Mouse (Mus musculus) frontal cortex, postnatal 10 days (tissue): Measurements from ENCODE around the gene Golgb1.
"Not testable (repeated sequence)": the region's sequence is repeated elsewhere in the genome, so short reads cannot be mapped to it uniquely, and the experiment has no call there.

ENCODE experiments used
- DNase-seq, 2 experiments: peaks; one replicate each; pipeline ENCODE4 v3.0.0; 2022; ENCODE audit warnings: low spot score in 2 of 2, mixed read lengths in 1 of 2

Golgb1 gene

DNA sequence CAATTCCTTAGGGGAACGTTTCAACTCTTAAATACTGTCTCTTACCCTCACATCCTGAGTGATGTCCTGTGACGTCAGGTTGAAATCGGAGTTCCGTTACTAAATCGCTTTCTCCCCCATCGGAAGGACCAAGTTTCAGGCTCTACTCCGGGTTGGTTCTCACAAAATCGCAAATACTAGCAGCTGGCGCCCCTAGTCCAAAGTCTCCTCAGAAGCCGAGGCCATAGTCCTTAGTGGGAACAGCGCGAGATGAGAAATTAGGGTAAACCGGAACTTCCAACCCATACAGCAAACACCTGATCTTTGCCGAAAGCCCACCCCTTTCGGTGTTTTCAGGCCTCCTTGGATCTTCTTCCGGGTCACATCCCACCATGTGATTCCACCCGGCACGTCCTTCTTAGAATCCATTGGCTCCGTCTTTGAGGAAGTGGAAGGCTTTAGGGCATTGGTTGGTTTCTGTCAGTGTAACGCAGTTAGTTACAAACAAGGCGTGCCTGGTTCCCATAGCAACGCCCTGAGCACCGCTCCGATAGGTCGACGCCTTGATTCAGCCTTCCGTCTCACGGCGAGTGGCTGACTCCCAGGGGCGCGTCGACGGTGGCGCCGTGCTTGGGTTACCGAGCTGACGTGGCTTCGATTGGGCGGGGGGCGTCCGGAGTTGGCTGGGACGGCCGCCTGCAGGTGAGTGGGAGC, at the start of gene Golgb1, which contains the start of gene Eaf2:
TSS of gene Golgb1 (plus strand) at position 558 of the 693 bp plus-strand sequence.
TSS of gene Eaf2 (minus strand) at position 421 of the 693 bp plus-strand sequence.
- peak; percentile 97 to 99 for DNase-seq

DNA sequence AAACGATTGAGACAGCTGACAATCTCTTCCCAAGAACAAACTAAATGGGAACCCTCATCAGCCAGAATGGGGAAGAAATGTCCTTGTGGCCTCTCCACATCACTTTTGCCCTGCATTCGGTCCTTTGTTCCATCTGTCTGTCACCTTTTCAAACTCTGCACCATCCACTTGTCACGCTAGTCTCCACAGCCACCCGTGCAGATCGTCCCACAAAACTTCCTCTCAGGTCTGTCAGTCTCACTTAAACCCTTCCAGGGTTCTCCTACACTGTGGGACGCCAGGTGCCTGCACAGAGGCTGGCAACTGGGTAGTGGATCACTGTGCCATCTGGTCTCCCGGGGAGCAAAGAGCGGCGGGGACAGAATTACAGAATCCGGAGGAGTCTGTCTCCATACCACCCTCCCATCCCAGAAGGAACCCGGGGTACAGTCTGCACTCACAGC, 47.3 kb upstream of the Golgb1 start:
- DNase-seq, result no peak

DNA sequence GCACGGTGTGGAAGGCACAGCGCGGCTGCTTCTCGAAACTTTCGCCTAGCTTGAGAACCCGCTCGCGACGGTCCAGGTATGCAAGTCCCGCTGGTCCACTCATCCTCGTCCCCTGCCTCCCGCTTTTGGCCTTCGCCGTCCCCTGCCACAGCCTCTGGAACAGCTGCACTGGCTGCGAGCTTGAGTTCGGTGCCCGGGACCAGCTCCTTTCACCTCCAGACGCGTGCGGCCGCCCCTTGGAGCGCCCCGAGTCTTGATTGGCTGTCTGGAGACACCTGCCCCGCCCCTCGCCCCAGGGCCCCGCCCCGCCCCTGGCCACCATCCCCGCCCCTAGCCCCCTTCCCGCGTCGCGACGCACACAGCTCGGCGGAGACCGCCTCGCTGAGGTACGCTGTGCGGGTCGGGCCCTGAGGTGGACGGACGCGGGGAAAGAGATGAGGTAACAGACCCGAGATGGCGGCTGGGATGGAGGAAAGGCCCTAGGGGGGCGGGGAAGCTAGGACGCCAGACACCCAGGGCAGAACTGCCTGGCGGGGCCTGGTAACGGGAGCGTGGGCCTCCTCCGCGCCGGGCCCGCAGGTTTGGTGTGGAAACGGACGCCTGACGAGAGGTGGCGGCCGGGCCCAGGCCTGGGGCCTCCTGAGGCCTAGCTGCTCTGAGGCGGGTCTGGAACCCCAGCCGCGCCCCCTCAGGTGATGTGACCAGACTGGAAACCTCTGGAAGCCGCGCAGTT, 46.7 kb upstream of the Golgb1 start, which contains the start of gene Iqcb1:
TSS of gene Iqcb1 (plus strand) at position 332 of the 733 bp plus-strand sequence.
- peak; percentile 59 to 81 for DNase-seq

DNA sequence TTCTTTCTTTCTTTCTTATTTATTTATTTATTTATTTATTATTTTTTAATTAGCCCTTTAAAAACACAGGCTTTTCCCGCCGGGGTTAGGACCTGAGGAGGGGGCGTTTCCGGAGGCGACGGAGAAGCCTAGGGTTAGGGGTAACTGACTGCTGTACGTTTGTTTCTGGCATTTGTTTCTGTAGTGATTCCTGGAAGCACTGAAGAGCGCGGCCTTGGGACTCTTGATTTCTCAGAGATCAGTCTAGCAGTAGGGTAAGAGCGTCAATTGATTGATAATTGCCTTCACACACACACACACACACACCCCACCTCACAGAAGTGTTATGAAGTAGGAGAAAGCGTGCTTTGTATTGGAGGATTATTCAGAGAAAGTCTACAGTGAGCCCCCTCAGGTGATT, 46.1 kb upstream of the Golgb1 start:
- DNase-seq, result no peak

DNA sequence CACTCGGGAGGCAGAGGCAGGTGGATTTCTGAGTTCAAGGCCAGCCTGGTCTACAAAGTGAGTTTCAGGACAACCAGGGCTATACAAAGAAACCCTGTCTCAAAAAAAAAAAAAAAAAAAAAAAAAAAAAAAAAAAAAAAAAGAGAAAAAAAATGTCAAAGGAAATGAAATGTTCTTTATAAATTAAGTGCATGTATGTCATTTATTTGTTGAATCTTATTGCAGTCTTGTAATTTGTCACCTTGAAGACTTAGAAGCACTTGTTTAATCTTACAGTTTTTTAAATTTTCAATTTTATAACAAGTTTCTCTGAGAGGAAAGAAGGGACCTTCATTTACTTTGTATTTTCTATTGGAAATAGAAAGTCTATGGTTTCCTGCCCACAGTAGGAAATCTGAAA, 28.0 kb upstream of the Golgb1 start:
- DNase-seq, result not testable (repeated sequence)

DNA sequence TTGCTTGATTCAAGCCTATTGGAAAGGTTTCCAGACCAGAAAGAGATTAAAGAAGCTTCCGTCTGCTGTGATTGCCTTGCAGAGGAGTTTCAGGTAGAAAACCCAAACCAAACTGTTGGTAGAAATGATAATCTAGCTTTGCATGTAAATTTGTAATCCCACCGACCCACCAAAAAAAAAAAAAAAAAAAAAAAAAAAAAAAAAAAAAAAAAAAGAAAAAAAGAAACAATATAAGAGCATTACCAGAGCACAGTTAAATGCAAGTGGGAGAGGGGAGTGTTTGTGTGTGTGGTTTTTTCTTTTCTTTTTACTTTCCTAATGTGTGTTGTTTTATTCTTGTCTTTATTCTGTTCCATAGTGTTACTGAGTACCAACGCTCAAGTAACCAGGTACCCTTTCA, 23.7 kb upstream of the Golgb1 start:
- no peak for DNase-seq

DNA sequence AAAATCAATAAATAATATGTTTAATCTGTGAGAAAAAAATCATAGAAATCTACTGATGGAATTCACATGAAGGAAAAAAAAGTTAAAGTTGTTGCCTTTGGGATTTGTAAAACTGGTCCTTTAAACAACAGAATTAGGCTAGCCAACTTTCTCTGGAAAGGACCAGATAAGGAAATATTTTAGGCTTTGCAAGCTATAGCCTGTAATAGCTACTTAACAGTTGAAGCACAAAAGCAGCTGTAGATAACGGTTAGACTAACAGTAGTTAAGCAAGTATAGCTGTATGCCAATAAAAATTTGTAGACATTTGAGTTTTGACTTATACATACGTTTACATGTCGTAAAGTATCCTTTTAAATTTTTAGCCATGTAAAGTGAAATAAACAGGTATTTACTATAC, 11.4 kb upstream of the Golgb1 start:
- DNase-seq, result no peak

DNA sequence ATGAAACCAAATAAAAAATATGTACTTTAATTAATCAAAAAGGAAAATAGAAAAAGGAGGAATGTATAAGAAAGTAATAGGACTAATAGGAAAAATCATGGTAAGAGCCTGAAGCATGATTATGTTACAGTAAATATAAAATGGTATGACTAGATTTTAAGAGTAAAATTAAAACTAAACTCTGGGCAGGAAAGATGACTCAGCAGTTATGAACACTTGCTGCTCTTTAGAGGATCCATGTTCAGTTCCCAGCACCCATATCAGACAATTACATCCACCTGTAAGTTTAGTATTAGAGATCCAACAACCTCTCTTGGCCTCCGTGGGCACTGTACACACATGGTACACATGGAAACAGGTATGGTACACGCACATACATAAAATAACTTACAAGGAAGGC, 5.5 kb upstream of the Golgb1 start:
- no peak for DNase-seq

DNA sequence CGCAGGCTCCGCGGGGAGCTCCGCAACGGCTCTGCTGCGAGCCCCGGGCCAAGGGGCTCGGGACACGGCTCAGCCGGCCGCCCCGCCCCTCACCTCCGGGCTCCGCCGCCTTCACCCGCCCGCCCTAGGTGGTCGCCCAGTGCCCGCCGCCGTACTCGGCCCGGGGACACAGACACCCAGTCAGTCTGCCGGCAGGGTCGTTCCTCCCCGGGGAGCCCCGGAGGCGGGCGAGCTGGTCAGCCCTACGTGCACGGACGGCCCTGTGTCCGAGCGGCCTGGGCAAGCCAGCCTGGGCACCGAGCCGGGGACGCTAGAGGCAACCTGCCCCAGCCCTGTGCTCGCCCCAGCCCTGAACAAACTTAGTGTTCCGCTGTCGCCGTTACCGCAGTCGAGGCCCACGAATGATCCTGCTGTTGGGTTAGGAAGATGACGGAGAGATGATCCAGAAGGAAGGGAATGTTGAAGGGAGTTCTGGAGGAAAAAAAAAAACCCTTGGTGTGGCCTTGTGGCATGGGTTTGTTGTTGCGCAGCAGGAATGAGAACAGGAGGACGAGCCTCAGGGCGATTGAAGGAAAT, 424 bp downstream of the Golgb1 start:
- DNase-seq, result peak in 1 of 2 experiments; percentile 53

DNA sequence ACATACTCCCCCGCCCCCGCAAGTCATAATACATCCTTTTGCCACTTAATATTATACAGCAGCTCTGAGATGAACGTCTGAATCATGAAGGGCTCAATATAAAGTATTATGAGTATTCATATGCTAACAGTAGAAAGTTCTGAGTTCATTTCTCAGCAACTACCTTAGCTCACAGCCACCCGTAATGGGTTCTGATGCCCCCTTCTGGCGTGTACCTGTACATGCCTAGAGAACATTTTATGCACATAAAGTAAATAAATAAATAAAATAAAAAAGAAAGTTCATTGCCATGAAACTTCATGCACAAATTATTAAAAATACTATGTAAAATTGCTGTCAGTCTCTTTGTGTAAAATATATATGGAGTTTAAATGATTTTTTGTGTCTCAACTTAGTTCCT, 2.4 kb downstream of the Golgb1 start:
- DNase-seq, result no peak

DNA sequence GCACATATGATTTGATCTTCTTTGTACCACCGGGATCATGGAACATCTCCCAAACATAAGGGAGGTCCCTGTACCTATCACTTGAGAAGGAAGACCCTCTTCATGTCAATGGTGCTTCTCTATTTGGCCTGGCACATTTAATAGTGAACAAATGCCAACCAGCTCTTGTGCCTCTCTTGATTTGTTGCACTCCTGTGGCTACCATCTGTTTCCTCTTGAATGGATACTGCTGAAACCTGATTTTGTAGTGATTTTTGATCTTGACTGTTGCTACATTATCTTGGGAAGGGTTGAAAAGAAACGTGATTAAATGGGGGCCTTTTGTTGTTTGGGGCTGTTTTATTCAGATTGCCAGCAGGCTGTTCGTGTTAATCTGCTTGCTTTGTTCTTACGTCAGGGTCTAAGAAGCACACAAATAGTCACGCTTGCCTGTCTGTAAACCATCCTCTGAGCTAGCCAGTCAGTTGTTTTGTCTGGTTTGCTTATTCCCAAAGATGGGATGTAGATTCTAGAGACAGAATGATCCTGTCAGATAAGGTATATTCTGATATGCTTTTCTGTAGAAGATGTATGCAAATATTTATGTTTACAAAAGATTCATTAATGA, 7.9 kb downstream of the Golgb1 start:
- no peak for DNase-seq

DNA sequence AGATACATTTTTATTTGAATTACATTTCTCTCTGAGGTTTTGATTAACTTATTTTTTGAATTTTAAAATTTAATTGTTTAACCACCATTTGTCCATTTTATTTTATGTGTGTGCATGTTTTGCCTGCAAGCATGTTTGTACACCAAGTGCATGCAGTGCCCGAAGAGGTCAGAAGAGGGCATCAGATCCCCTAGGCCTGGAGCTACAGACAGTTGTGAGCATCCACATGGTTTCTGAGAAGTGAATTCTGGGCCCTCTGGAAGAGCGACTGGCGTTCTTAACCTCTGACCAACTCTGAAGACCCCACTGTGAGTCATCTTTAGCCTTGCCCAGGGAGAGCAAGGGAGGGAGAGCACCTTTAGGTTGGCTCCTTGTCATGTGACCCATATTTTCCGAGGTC, 9.9 kb downstream of the Golgb1 start:
- DNase-seq, result no peak

DNA sequence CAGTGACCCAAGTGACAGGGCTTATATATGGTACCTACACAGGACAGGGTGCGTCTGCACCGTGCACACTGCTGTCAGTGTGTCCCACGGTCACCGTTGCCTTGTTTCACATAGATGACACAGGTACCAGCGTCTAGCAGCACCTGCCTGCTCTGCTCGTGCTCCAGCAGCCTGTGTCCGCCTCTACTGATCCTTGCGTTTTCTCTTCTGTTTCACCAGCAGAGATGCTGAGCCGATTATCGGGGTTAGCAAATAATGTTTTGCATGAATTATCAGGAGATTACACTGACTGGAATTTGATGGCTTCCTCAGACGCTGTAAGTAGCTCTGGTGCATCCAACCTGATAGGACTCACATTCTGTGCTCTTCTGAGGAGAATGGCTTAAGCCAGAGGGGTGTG, 11.0 kb downstream of the Golgb1 start:
- DNase-seq, result no peak

DNA sequence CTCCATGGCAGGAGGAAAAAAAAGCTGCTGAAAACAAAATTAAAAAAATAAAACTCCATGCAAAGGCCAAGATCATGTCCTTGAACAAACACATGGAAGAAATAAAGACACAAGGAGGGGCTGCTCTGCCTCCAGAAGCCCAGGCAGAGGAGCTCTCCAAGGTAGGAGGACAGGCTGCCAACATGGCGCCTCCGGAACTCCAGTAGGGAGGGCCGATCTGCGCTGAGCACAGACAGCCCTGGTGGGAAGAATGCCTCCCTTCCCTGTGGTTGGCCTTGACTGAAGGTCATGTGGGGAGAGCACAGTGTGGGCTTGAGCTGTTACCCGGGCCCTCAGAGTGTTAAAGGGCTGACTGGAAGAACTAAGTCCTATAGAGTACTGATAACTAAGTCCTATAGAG, 12.6 kb downstream of the Golgb1 start:
- DNase-seq, result no peak

DNA sequence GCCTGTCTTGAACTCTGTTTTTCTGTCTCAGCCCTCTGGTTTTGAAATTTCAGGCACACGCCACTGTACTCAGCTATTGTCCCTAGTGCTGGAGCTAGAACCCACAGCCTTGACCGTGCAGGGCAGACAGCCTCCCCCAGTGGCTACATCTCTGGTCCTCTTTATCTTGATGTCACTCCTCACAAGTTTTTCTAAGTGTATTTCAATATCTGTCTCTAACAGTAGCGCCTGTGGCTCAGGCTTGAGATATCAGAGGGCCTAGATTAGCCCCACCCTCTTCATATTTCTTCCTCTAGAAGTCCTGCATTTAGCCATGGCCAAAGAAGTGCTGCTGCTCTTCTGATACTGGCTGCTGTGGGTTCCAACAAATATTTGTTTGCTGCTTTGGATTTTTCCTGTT, 15.6 kb downstream of the Golgb1 start:
- no peak for DNase-seq

DNA sequence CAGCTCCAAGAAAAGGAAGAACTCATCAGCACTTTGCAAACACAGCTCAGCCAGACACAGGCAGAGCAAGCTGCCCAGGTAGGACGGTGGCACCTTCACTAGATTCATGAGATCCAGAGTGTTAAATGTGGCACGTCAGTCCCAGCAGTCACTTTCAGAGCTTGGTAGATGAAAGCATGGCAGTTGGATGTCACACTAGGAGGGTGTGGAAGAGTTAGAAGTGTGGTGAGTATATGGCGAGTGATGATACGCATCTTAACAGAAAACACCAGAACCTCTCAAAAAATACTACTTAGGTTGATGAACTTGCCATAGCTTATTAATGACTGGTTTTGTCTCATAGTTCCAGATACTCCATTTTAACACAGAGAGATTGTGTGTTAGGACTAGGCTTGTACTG, 16.5 kb downstream of the Golgb1 start:
- no peak for DNase-seq

DNA sequence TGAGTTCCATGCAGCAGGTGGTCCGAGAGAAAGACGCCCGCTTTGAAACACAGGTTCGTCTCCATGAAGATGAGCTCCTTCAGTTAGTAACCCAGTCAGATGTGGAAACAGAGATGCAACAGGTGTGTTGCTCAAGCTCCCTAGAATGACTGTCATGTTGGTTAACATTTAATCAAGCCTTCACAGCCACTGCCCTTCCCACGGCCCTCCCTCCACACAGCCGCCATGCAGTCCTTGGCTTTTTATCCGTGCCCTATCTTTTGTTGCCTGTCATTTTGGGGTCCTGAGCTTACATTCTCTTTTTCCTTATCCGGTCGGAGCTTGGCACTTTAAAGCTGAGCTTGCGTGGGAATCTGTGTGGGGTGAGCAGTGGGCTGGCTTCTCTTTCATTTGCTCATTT, 18.4 kb downstream of the Golgb1 start:
- no peak for DNase-seq

DNA sequence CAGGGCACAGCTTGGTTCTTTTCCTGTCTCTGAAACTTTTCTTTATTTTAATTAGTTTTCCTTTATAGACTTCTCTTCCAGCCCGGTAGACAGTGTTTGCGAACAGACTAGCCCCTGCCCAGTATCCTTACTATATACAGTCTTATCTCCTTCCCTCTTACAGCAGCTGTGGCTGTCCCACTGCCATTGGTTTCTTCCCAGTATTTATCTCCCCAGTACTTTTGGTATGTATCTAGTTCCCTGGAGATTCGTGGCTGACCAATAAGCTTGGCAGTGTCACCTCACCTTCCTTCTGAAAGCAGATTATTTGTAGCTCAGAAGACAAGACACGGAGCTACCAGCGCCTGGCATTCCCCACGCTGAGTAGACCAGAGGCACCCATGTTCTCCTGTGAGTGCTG, 21.8 kb downstream of the Golgb1 start:
- DNase-seq, result no peak

DNA sequence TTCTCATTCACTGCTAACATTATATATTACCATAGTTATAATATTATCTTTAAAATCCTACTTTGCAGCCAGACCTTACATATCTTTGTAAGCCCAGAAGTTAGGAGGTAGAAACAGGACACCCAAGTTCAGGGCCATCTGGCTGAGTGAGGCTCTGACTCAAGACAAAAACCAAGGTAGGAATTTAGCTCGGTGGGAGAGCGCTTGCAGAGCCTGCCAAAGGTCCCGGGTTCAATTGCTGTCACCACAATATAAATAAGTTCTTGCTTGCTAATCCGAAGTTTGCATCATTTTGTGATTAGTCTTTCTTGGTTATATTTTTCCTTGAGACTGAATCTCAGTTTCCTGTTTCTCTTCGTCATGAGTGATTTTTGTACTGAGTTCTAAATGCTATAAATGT, 28.2 kb downstream of the Golgb1 start:
- DNase-seq, result no peak

DNA sequence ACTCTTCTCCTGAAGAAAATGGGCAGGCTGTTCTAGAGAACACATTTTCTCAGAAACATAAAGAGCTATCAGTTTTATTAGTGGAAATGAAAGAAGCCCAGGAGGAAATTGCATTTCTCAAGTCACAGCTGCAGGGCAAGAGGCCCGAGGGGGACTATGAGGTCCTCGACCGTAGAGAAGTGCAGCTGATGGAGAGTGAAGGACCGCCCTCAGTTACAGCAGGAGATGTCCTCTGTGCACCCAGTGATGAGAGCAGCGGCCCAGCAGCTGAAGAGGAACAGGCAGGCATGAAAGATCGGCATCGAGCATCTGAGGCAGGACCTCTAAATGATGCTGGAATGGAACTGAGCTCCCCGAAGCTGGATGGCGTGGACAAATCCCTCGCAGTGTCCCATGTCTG, 37.0 kb downstream of the Golgb1 start:
- no peak for DNase-seq

DNA sequence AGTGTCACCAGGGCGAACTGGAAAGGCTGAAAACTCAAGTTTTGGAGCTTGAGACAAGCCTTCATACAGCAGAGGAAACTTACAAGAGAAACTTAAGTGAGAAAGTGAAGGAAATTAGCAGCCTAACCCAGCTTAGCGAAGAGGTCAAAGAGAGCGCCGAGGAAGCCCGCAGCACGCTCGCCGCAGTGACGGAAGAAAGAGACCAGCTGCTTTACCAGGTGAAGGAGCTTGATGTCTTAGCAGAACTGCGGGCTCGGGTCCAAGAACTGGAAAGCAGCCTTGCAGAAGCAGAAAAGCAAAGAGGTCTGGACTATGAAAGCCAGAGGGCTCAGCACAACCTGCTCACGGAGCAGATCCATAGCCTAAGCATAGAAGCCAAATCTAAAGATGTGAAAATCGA, 37.4 kb downstream of the Golgb1 start:
- no peak for DNase-seq

DNA sequence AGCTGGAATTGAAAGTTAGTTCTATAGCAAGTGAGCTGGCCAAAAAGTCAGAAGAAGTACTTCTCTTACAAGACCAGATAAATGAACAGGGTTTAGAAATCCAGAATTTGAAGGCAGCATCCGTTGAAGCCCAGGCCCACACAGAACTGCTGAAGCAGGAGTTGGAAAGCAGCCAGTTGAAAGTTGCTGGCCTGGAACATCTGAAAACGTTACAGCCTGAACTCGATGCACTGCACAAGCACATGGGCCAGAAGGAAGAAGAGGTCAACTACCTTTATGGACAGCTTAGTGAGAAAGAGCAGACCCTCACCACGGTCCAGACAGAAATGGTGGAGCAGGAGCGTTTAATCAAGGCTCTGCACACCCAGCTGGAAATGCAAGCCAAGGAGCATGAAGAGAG, 39.3 kb downstream of the Golgb1 start:
- DNase-seq, result no peak

DNA sequence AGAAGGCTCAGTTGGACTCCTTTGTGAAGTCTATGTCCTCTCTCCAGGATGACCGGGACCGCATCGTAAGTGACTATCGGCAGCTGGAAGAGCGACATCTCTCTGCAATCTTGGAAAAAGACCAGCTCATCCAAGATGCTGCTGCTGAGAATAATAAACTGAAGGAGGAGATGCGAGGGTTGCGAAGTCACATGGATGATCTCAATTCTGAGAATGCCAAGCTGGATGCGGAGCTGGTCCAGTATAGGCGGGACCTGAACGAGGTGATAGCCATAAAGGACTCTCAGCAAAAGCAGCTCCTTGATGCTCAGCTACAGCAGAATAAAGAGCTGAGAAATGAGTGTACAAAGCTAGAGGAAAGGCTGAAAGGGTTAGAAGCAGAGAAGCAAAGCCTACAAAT, 43.6 kb downstream of the Golgb1 start:
- DNase-seq, result no peak
